Mouse (Mus musculus) thymus, postnatal 0 days (tissue): Measurements from ENCODE around the gene AI837181. TPM values are rescaled to one million over a fixed set of nuclear protein-coding genes. Genes with fewer than 3 reads are reported as not detected.
A peak's percentile ranks its signal among the peaks of the same experiment; 100 is the strongest.

Source experiments
- DNase-seq: peaks from one replicate; pipeline ENCODE4 v3.0.0-alpha.2; 2015; ENCODE audit warnings: low spot score
- polyA plus RNA-seq: library from polyadenylated mRNA; unstranded; fragments of >200 nt; fragmentation: Nextera tagmentation; extraction: Ambion mirVana; gene quantifications from 2 replicates; pipeline ENCODE4 v1.2.1, GENCODE M21; 2015

AI837181 gene
- polyA plus RNA-seq, 1 experiment from 2014 or later, result 54.4 TPM

GRCm38 (mm10) chr19:5444954-5445353, 20.0 kb downstream of the AI837181 start:
- no peak for DNase-seq

GRCm38 (mm10) chr19:5445747-5446146, 20.8 kb downstream of the AI837181 start:
- DNase-seq, result no peak

- DNase-seq, result peak; percentile 76
Measured at GRCm38 (mm10) chr19:5447515-5448353, 22.8 kb downstream of the AI837181 start, which contains the start of gene Fosl1. Gene Fosl1, plus strand, starts transcription at chr19:5447547.

- DNase-seq, result peak; percentile 52
Measured at GRCm38 (mm10) chr19:5448354-5449150, 23.6 kb downstream of the AI837181 start.

GRCm38 (mm10) chr19:5449673-5450072, 24.7 kb downstream of the AI837181 start:
- DNase-seq, result no peak

GRCm38 (mm10) chr19:5451766-5452165, 26.8 kb downstream of the AI837181 start:
- no peak for DNase-seq

GRCm38 (mm10) chr19:5455037-5455436, 30.1 kb downstream of the AI837181 start:
- DNase-seq, result no peak

- DNase-seq, result no peak
Measured at GRCm38 (mm10) chr19:5455568-5455967, 30.6 kb downstream of the AI837181 start.

GRCm38 (mm10) chr19:5456241-5456921, 31.4 kb downstream of the AI837181 start:
- DNase-seq, result no peak

GRCm38 (mm10) chr19:5456922-5457745, 32.2 kb downstream of the AI837181 start:
- DNase-seq, result peak; percentile 94

- no peak for DNase-seq
Measured at GRCm38 (mm10) chr19:5457746-5458442, 33.0 kb downstream of the AI837181 start, which contains the start of gene Ccdc85b. Gene Ccdc85b, minus strand, starts transcription at chr19:5457894.

- no peak for DNase-seq
Measured at GRCm38 (mm10) chr19:5459019-5459418, 34.1 kb downstream of the AI837181 start.

GRCm38 (mm10) chr19:5459896-5460295, 35.0 kb downstream of the AI837181 start:
- DNase-seq, result no peak

GRCm38 (mm10) chr19:5460465-5460911, 35.5 kb downstream of the AI837181 start, which contains the start of gene Fibp:
Gene Fibp, plus strand, starts transcription at chr19:5460615.
- DNase-seq, result peak; percentile 87

GRCm38 (mm10) chr19:5461411-5461810, 36.5 kb downstream of the AI837181 start:
- DNase-seq, result no peak

GRCm38 (mm10) chr19:5463212-5463611, 38.3 kb downstream of the AI837181 start:
- no peak for DNase-seq

GRCm38 (mm10) chr19:5463791-5464562, 39.0 kb downstream of the AI837181 start:
- DNase-seq, result peak; percentile 80

GRCm38 (mm10) chr19:5465037-5465436, 40.1 kb downstream of the AI837181 start:
- no peak for DNase-seq

- DNase-seq, result no peak
Measured at GRCm38 (mm10) chr19:5466916-5467500, 42.1 kb downstream of the AI837181 start.
